Mouse (Mus musculus): ENCODE measurements around the gene Ciz1.

GRCm38 (mm10) chr2:32375317-32375940 is 23.3 kb downstream of the Ciz1 start:
- TF ChIP-seq CTCF (IDR thresholded peaks at IDR 0.05; ENCODE audit: low read depth, low read length) (no peak), POLR2A (IDR thresholded peaks at IDR 0.05; ENCODE audit: borderline replicate concordance, low read depth, low read length) (no peak)

Measured in bone marrow macrophage, adult 2 months (primary cell).